11 mouse cellular contexts compared by ENCODE assay signal in the genomic region with DNA sequence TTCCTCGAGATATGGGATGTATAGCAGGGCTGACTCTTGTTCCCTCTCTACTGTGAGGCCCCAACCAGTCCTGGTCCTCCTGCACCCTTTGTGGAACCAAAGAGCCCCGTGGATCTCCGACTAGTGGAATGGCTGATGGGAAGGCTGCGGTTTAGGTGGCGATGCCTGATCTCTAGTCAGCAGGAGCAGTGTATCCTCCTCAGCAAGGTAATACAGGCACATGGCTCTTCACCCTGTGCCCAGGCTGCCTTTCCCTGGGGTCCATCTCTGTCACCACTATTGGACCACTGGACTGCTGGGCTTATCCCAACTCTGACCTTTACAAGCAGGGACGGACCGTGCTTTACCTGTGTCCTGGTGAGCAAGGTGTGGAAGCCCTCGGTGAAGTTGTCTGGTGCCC. TPM values are rescaled to one million over a fixed set of nuclear protein-coding genes. Genes with fewer than 3 reads are reported as not detected.
A peak's percentile ranks its signal among the peaks of the same experiment; 100 is the strongest.
DNase-seq lines count a peak whose midpoint lies in the region; ATAC-seq and TF ChIP-seq lines count a peak whose summit lies in the region.
"Had no signal": no experiment of that assay in that cellular context is flagged by ENCODE, and none has a peak within 500 bp of the region (broad histone marks: within the 10 kb centered on the region; RNA-seq: fewer than 3 reads in every experiment).

No protein-coding gene starts in this region.

- no peak for TF ChIP-seq CTCF in E14TG2a.4 (conservative IDR thresholded peaks at IDR 0.05; ENCODE audit: low read length)

- no peak for ATAC-seq in heart, embryonic 16.5 days (replicated peaks; ENCODE audit: extremely low read depth, insufficient read depth, low FRiP score)
- no peak for ATAC-seq in embryonic facial prominence, embryonic 14.5 days (ENCODE audit: low read depth)
- ATAC-seq in limb, embryonic 15.5 days (ENCODE audit: insufficient number of reproducible peaks, low FRiP score, low TSS enrichment, low read depth) = no peak

- peak overlapping the region; percentile 90; the same call in 1 of the 2 replicates for H3K4me2 ChIP-seq in heart, embryonic 16.5 days (ENCODE audit: low read depth, low read length)
- H3K4me2 ChIP-seq in embryonic facial prominence, embryonic 14.5 days (ENCODE audit: low read depth, low read length) = peak overlapping the region; percentile 86; the same call in 1 of the 2 replicates
- H3K4me2 ChIP-seq in limb, embryonic 15.5 days = peak overlapping the region; percentile 93; the same call in 1 of the 2 replicates

- H3K9ac ChIP-seq in heart, embryonic 16.5 days (ENCODE audit: low read length) = no peak overlapping the region
- H3K9ac ChIP-seq in embryonic facial prominence, embryonic 14.5 days (ENCODE audit: low read depth, low read length) = no peak overlapping the region
- H3K9ac ChIP-seq in limb, embryonic 15.5 days = no peak overlapping the region

- 92% methylated on average over 8 of the region's 8 CpGs for WGBS in heart, embryonic 16.5 days
- 88% methylated on average over 8 of the region's 8 CpGs for WGBS in embryonic facial prominence, embryonic 14.5 days
- WGBS in limb, embryonic 15.5 days = 89% methylated on average over 8 of the region's 8 CpGs

- H3K36me3 ChIP-seq in heart, embryonic 16.5 days (ENCODE audit: control insufficient read depth, insufficient read depth) = peaks cover 3% of the 10 kb centered on the region; the same call in 1 of the 2 replicates
- peaks cover 59% of the 10 kb centered on the region for H3K36me3 ChIP-seq in E14TG2a.4 (ENCODE audit: insufficient read depth, low read length)
- H3K36me3 ChIP-seq in embryonic facial prominence, embryonic 14.5 days (ENCODE audit: control insufficient read depth, insufficient read depth, low read length) = 0 out of 2 replicates have a peak, but pooled peaks cover 10% of the 10 kb centered on the region
- H3K36me3 ChIP-seq in limb, embryonic 15.5 days = peaks cover 8% of the 10 kb centered on the region

- no peak overlapping the region for H3K27ac ChIP-seq in heart, embryonic 16.5 days (ENCODE audit: low read length)
- H3K27ac ChIP-seq in embryonic facial prominence, embryonic 14.5 days (replicated peaks; ENCODE audit: low read depth, low read length) = no peak overlapping the region
- no peak overlapping the region for H3K27ac ChIP-seq in limb, embryonic 15.5 days
- H3K27ac ChIP-seq: macrophage had no signal

- H3K9me3 ChIP-seq in heart, embryonic 16.5 days (replicated peaks; ENCODE audit: control insufficient read depth, low read length) = no peaks in the 10 kb centered on the region
- no peaks in the 10 kb centered on the region for H3K9me3 ChIP-seq in E14TG2a.4 (ENCODE audit: low read length)
- H3K9me3 ChIP-seq in embryonic facial prominence, embryonic 14.5 days (ENCODE audit: control insufficient read depth, low read length) = no peaks in the 10 kb centered on the region
- no peaks in the 10 kb centered on the region for H3K9me3 ChIP-seq in limb, embryonic 15.5 days

- DNase-seq in heart, adult 9 months (ENCODE audit: low spot score in 2 of 2) = no peak
- DNase-seq in embryonic facial prominence, embryonic 14.5 days (ENCODE audit: low spot score) = no peak
- no peak for DNase-seq in right cerebral cortex, postnatal 36 days (ENCODE audit: low spot score in 2 of 2)
- DNase-seq in urinary bladder, postnatal 4 days (ENCODE audit: low spot score in 2 of 2) = no peak
- no peak for DNase-seq in B cell, adult 2 months
- DNase-seq: gastrocnemius, postnatal 25 days; retina, postnatal 1 day had no signal

- H3K27me3 ChIP-seq in heart, embryonic 16.5 days (ENCODE audit: control insufficient read depth, insufficient read depth, low read length) = no peaks in the 10 kb centered on the region
- H3K27me3 ChIP-seq in E14TG2a.4 (ENCODE audit: insufficient read depth, low read length) = peaks cover 10% of the 10 kb centered on the region
- no peaks in the 10 kb centered on the region for H3K27me3 ChIP-seq in embryonic facial prominence, embryonic 14.5 days (replicated peaks; ENCODE audit: control insufficient read depth, insufficient read depth, low read length)
- 0 out of 2 replicates have a peak, but pooled peaks cover 7% of the 10 kb centered on the region for H3K27me3 ChIP-seq in limb, embryonic 15.5 days

- H3K4me1 ChIP-seq in heart, embryonic 16.5 days (ENCODE audit: control insufficient read depth, insufficient read depth, low read length) = peaks cover 23% of the 10 kb centered on the region
- peaks cover 79% of the 10 kb centered on the region for H3K4me1 ChIP-seq in E14TG2a.4 (replicated peaks; ENCODE audit: low read depth, low read length)
- peaks cover 8% of the 10 kb centered on the region; the same call in 1 of the 2 replicates for H3K4me1 ChIP-seq in embryonic facial prominence, embryonic 14.5 days (ENCODE audit: control insufficient read depth, insufficient read depth, low read length)
- peaks cover 25% of the 10 kb centered on the region for H3K4me1 ChIP-seq in limb, embryonic 15.5 days

- H3K4me3 ChIP-seq in heart, embryonic 16.5 days (ENCODE audit: low read length) = peak overlapping the region; percentile 76; the same call in 1 of the 2 replicates
- H3K4me3 ChIP-seq in E14TG2a.4 (replicated peaks; ENCODE audit: low read length) = peak overlapping the region; percentile 88
- no peak overlapping the region for H3K4me3 ChIP-seq in embryonic facial prominence, embryonic 14.5 days (ENCODE audit: low read depth, low read length)
- peak overlapping the region; percentile 76; the same call in 1 of the 2 replicates for H3K4me3 ChIP-seq in limb, embryonic 15.5 days

RNA-seq across cellular contexts. Expression of a gene that starts 1.3 kb away (rescaled TPM):
- polyA plus RNA-seq in heart, embryonic 16.5 days (2015; fragmentation: Nextera tagmentation; extraction: Ambion mirVana) = 25.0 and 28.1 TPM in 2 replicates
- 19.8 and 23.5 TPM in 2 replicates for polyA plus RNA-seq in embryonic facial prominence, embryonic 14.5 days (2014; fragmentation: Nextera tagmentation; extraction: Ambion mirVana)
- 25.4 and 28.5 TPM in 2 replicates for polyA plus RNA-seq in limb, embryonic 15.5 days (2015; fragmentation: Nextera tagmentation; extraction: Ambion mirVana)

RNA-seq across cellular contexts. Expression of a gene that starts 11.4 kb away (rescaled TPM):
- 719 and 763 TPM in 2 replicates for polyA plus RNA-seq in heart, embryonic 16.5 days (2015; fragmentation: Nextera tagmentation; extraction: Ambion mirVana)
- 408 and 507 TPM in 2 replicates for polyA plus RNA-seq in embryonic facial prominence, embryonic 14.5 days (2014; fragmentation: Nextera tagmentation; extraction: Ambion mirVana)
- 560 and 613 TPM in 2 replicates for polyA plus RNA-seq in limb, embryonic 15.5 days (2015; fragmentation: Nextera tagmentation; extraction: Ambion mirVana)

RNA-seq across cellular contexts. Expression of a gene that starts 17.5 kb away (rescaled TPM):
- polyA plus RNA-seq in heart, embryonic 16.5 days (2015; fragmentation: Nextera tagmentation; extraction: Ambion mirVana) = 1,743 and 2,017 TPM in 2 replicates
- 154 and 185 TPM in 2 replicates for polyA plus RNA-seq in embryonic facial prominence, embryonic 14.5 days (2014; fragmentation: Nextera tagmentation; extraction: Ambion mirVana)
- polyA plus RNA-seq in limb, embryonic 15.5 days (2015; fragmentation: Nextera tagmentation; extraction: Ambion mirVana) = 113 and 182 TPM in 2 replicates

RNA-seq across cellular contexts. Expression of a gene that starts 28.2 kb away (rescaled TPM):
- polyA plus RNA-seq in heart, embryonic 16.5 days (2015; fragmentation: Nextera tagmentation; extraction: Ambion mirVana) = 5.5 and 7.8 TPM in 2 replicates
- 8.7 and 11.5 TPM in 2 replicates for polyA plus RNA-seq in embryonic facial prominence, embryonic 14.5 days (2014; fragmentation: Nextera tagmentation; extraction: Ambion mirVana)
- 12.7 and 17.1 TPM in 2 replicates for polyA plus RNA-seq in limb, embryonic 15.5 days (2015; fragmentation: Nextera tagmentation; extraction: Ambion mirVana)
- polyA plus RNA-seq: macrophage had no signal

RNA-seq across cellular contexts. Expression of a gene that starts 59.4 kb away (rescaled TPM):
- polyA plus RNA-seq in heart, embryonic 16.5 days (2015; fragmentation: Nextera tagmentation; extraction: Ambion mirVana) = 10.8 and 12.1 TPM in 2 replicates
- 19.8 and 21.3 TPM in 2 replicates for polyA plus RNA-seq in embryonic facial prominence, embryonic 14.5 days (2014; fragmentation: Nextera tagmentation; extraction: Ambion mirVana)
- 10.6 and 12.9 TPM in 2 replicates for polyA plus RNA-seq in limb, embryonic 15.5 days (2015; fragmentation: Nextera tagmentation; extraction: Ambion mirVana)
